Mouse (Mus musculus) ES-E14 (cell line): ENCODE measurements around the gene Bpifb6.

Experiments used
- CHD2 ChIP-seq: IDR thresholded peaks from 2 replicates; pipeline ENCODE4 v1.6.1; 2014; ENCODE audit warnings: mild to moderate bottlenecking, low read depth, low read length, inconsistent platforms
- HCFC1 ChIP-seq: IDR thresholded peaks from 2 replicates; pipeline ENCODE4 v1.6.1; 2012; ENCODE audit warnings: low read length, inconsistent platforms, borderline replicate concordance; ENCODE audit not compliant: insufficient read depth
- MAFK ChIP-seq: IDR thresholded peaks from 2 replicates; pipeline ENCODE4 v1.6.1; 2014; ENCODE audit warnings: mild to moderate bottlenecking, low read depth, low read length, inconsistent platforms; ENCODE audit not compliant: insufficient read depth
- ZC3H11A ChIP-seq: IDR thresholded peaks from 2 replicates; pipeline ENCODE4 v1.6.1; 2012; ENCODE audit warnings: low read depth, mild to moderate bottlenecking, inconsistent platforms, low read length, borderline replicate concordance
- ZNF384 ChIP-seq: IDR thresholded peaks from 2 replicates; pipeline ENCODE4 v1.6.1; 2012; ENCODE audit warnings: low read depth, low read length, inconsistent platforms

- TF ChIP-seq ZC3H11A = no peak
- TF ChIP-seq CHD2 = no peak
- TF ChIP-seq MAFK = no peak
- TF ChIP-seq HCFC1 = no peak
- TF ChIP-seq ZNF384 = no peak
Observed at GRCm38 (mm10) chr2:153906626-153907025, 6.4 kb downstream of the Bpifb6 start.
